Mouse (Mus musculus) frontal cortex, postnatal 25 days (tissue): ENCODE measurements around the gene Olfr1195.
"Not testable (repeated sequence)": the region's sequence is repeated elsewhere in the genome, so short reads cannot be mapped to it uniquely, and the experiment has no call there.

Source experiments
- DNase-seq, 2 experiments: peaks; one replicate each; pipeline ENCODE4 v3.0.0; 2022; ENCODE audit warnings: low spot score in 2 of 2

Olfr1195 gene

DNA sequence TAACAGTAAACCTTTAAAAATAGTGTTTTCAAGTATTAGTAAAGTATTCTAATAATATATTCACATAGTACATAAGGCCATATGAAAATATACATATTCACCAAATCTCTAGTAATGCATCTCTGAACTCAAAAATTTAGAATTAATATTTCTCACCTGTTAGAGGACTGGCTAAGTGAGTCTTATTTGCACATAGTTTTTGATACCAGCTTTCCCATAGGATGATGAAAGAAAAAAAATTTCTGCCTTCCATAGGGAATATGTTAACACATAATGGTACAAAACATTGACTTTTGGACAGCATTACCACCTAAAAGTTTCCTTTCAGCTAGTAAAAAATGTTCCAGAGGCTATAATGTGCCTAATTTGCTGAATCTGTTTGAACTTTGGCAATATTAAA, at the start of gene Olfr1195:
TSS of gene Olfr1195 (minus strand) at position 101 of the 400 bp plus-strand sequence.
- DNase-seq, result no peak

DNA sequence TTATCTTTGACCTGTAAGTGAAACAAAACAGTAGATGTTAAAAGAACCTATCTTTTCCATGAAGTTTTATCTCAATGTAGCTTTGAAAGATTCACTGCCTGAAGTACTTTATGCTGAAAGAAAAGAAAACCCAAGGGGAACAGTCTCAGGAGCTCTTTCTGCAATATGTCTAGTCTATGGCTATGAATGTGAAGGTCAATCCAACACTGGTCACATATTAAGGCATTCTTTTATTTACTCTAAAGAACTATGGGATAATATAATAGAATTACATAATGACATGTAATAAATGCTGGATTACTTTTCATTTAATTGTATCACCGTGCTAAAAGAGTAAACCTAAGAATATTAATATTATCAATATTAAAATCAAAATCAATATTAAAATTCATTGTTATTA, 43.3 kb upstream of the Olfr1195 start, which contains the start of gene Olfr1197:
TSS of gene Olfr1197 (minus strand) at position 101 of the 400 bp plus-strand sequence.
- no peak for DNase-seq

DNA sequence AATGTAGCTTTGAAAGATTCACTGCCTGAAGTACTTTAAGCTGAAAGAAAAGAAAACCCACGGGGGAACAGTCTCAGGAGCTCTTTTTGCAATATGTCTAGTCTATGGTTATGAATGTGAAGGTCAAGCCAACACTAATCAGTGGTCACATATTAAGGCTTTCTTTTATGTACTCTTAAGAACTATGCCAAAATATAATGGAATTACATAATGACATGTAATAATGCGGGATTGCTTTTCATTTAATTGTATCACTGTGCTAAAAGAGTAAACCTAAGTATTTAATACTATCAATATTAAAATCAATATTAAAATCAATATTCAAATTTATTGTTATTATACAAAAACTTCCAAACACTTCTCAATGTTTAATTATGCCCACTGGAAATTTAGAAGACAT, 15.5 kb upstream of the Olfr1195 start, which contains the start of gene Olfr1196:
TSS of gene Olfr1196 (minus strand) at position 101 of the 400 bp plus-strand sequence.
- DNase-seq, result no peak

DNA sequence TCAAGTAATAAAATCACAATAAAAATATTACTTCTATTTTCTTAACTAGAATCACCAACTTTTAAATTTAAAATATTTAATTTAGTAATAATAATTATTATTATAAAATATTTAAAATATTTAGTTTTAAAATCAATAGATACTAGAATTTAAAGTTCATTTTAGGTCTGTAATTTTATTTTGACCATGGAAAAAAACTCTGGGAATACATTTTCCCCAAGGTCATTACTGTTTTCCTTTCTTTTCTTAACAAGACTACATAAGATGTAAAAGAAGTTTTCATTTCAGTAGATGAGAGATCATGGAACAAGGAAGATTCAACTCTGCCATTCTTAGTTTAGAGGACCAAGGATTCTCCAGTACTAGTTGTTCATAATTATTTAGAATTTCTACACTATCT, 13.7 kb downstream of the Olfr1195 start, which contains the start of gene Olfr1193:
TSS of gene Olfr1193 (plus strand) at position 301 of the 400 bp plus-strand sequence.
- not testable (repeated sequence) for DNase-seq

DNA sequence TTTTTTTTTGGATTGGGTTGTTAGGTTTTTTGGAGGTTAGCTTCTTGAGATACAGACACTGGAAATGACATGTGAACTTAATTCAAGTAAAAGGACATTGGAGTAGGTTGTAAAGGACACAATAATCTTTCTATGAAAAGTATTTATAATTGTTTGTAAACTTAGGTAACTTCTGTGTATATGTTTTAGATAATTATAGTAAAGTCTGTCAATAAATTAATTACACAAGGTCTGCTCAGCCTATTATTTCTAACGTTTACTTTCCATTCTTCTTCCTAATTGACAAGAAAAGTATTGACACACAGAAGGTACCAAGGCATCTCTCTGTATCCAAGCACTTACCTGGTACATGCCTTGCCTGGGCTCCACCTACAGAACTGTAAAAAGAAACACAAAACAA, 40.8 kb downstream of the Olfr1195 start, which contains the start of gene Olfr1192-ps1:
TSS of gene Olfr1192-ps1 (plus strand) at position 301 of the 400 bp plus-strand sequence.
- DNase-seq, result no peak

DNA sequence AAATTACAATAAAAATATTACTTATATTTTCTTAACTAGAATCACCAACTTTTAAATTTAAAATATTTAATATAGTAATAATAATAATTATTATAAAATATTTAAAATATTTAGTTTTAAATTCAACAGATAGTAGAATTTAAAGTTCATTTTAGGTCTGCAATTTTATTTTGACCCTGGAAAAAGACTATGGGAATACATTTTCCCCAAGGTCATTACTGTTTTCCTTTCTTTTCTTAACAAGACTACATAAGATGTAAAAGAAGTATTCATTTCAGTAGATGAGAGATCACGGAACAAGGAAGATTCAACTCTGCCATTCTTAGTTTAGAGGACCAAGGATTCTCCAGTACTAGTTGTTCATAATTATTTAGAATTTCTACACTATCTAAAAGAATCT, 48.7 kb downstream of the Olfr1195 start, which contains the start of gene Olfr1191-ps1:
TSS of gene Olfr1191-ps1 (plus strand) at position 301 of the 400 bp plus-strand sequence.
- DNase-seq, result not testable (repeated sequence)
